Mouse (Mus musculus): ENCODE measurements around the gene Hilpda. TPM values are rescaled to one million over a fixed set of nuclear protein-coding genes. Genes with fewer than 3 reads are reported as not detected.

The Hilpda gene
- total RNA-seq, 1 experiment: 36.9 TPM

DNA sequence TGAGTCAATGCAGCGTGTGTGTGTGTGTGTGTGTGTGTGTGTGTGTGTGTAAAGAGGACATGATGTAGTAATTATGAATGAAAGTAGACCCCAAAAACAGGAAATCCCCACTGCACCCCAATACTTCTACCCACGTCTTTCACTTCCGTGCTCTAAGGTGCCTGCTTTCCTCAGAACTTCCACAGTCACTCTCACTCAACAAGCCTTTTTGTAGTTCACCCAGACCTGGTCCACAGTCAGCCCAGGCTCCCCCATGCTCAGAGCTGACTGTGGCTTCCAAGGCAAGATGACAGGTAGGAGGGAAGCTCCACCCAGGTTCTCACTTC, 7.9 kb upstream of the Hilpda start:
- H3K9ac ChIP-seq (ENCODE audit: insufficient read depth, low read depth, low read length, poor library complexity, severe bottlenecking): no peak overlapping the region
- H3K9me3 ChIP-seq (ENCODE audit: control insufficient read depth, insufficient read depth, low read depth, low read length): no peaks in the 10 kb centered on the region
- H3K4me3 ChIP-seq (ENCODE audit: insufficient read depth in 1 of 2, low read depth in 1 of 2, low read length in 2 of 2, poor library complexity in 1 of 2, severe bottlenecking in 1 of 2): no peak overlapping the region
- no peak for TF ChIP-seq ZC3H11A (IDR thresholded peaks at IDR 0.05; ENCODE audit: borderline replicate concordance, low read depth, low read length)
- no peak for TF ChIP-seq ZNF384 (IDR thresholded peaks at IDR 0.05; ENCODE audit: low read depth, low read length)
- no peak for TF ChIP-seq HCFC1 (IDR thresholded peaks at IDR 0.05; ENCODE audit: borderline replicate concordance, insufficient read depth, low read length)
- TF ChIP-seq CHD2 (IDR thresholded peaks at IDR 0.05; ENCODE audit: low read depth, low read length): no peak
- TF ChIP-seq MAFK (IDR thresholded peaks at IDR 0.05; ENCODE audit: insufficient read depth, low read depth, low read length): no peak
- no peak for DNase-seq (ENCODE audit: low read depth, low spot score)
- no peaks in the 10 kb centered on the region for H3K4me1 ChIP-seq (ENCODE audit: control insufficient read depth in 2 of 2, insufficient read depth in 2 of 2, low read length in 2 of 2, poor library complexity in 1 of 2)
- in situ Hi-C loops (cut with MboI; ENCODE audit: low sequenced_read_pairs in 2 of 2, unreplicated experiment in 2 of 2): no loop called here
- H3K36me3 ChIP-seq (ENCODE audit: control insufficient read depth, insufficient read depth, low read length, poor library complexity, severe bottlenecking): no peaks in the 10 kb centered on the region
- H3K27ac ChIP-seq (ENCODE audit: insufficient read depth, low read depth, low read length, poor library complexity, severe bottlenecking): no peak overlapping the region

DNA sequence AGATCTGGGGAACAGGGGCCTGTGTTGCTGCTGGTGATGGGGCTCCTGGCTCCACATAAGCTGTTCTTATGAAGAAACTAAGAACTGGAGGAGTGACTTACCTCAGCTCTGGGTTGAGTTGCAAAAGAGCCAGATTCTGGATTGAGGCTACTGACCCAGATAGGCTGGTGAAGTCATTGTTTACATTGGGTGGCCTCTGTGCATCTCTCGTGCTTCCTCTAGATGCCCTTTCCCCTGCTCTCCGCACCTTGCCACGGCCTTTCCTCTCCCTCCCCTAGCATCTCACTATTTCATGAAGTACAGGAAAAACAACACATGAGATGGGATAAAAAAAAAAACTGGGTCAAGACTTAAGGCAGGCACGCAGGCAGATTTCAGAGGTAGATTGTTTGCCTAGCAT, 5.4 kb upstream of the Hilpda start:
- Histone ChIP-seq H3K36me3 (ENCODE audit: control insufficient read depth, insufficient read depth, low read length, poor library complexity, severe bottlenecking) (no peaks in the 10 kb centered on the region), H3K4me3 (ENCODE audit: insufficient read depth in 1 of 2, low read depth in 1 of 2, low read length in 2 of 2, poor library complexity in 1 of 2, severe bottlenecking in 1 of 2) (no peak overlapping the region), H3K27ac (ENCODE audit: insufficient read depth, low read depth, low read length, poor library complexity, severe bottlenecking) (no peak overlapping the region), H3K9ac (ENCODE audit: insufficient read depth, low read depth, low read length, poor library complexity, severe bottlenecking) (no peak overlapping the region), H3K9me3 (ENCODE audit: control insufficient read depth, insufficient read depth, low read depth, low read length) (no peaks in the 10 kb centered on the region), H3K4me1 (ENCODE audit: control insufficient read depth in 2 of 2, insufficient read depth in 2 of 2, low read length in 2 of 2, poor library complexity in 1 of 2) (peaks cover 0 to 4% of the 10 kb centered on the region in 2 experiments; a peak in 1 of 4 replicates)
- in situ Hi-C loops (cut with MboI; ENCODE audit: low sequenced_read_pairs in 2 of 2, unreplicated experiment in 2 of 2): no loop called here
- TF ChIP-seq ZNF384 (IDR thresholded peaks at IDR 0.05; ENCODE audit: low read depth, low read length) (no peak), ZC3H11A (IDR thresholded peaks at IDR 0.05; ENCODE audit: borderline replicate concordance, low read depth, low read length) (no peak), HCFC1 (IDR thresholded peaks at IDR 0.05; ENCODE audit: borderline replicate concordance, insufficient read depth, low read length) (no peak), MAFK (IDR thresholded peaks at IDR 0.05; ENCODE audit: insufficient read depth, low read depth, low read length) (no peak), CHD2 (IDR thresholded peaks at IDR 0.05; ENCODE audit: low read depth, low read length) (no peak)
- DNase-seq (ENCODE audit: low read depth, low spot score): no peak

DNA sequence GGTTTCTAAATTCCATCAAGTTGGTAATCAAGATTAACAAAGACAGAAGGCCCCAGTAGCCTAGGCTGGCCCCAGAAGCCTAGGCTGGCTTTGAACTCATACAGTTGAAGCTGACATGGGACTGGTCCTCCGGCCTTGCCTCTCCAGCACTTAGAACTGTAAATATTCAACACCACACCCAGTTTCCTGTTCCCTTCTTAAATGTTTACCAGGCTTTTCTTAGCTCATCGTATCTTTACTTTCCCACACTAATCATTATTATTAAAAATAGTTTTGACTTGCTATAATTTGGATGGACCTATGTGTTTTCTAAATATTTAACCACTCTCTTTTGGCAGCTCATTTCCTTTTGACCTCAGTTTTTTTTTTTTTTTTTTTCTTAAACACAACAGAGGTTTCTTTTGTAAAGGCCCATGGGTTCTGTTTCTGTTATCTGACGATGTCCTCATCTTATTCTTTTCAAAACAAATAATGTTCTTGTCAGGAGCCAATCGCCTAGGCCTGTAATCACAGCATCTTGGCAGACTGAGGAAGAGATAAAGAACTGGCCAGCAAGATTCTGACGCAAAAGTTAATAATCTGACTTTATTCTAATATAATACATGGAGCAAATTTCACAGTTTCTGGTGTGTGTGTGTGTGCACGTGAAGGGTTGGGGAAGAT, 3.2 kb upstream of the Hilpda start:
- H3K4me1 ChIP-seq (ENCODE audit: control insufficient read depth in 2 of 2, insufficient read depth in 2 of 2, low read length in 2 of 2, poor library complexity in 1 of 2): peaks cover 0 to 4% of the 10 kb centered on the region in 2 experiments; a peak in 1 of 4 replicates
- H3K9ac ChIP-seq (ENCODE audit: insufficient read depth, low read depth, low read length, poor library complexity, severe bottlenecking): no peak overlapping the region
- no peak overlapping the region for H3K27ac ChIP-seq (ENCODE audit: insufficient read depth, low read depth, low read length, poor library complexity, severe bottlenecking)
- H3K4me3 ChIP-seq (ENCODE audit: insufficient read depth in 1 of 2, low read depth in 1 of 2, low read length in 2 of 2, poor library complexity in 1 of 2, severe bottlenecking in 1 of 2): no peak overlapping the region
- in situ Hi-C loops (cut with MboI; ENCODE audit: low sequenced_read_pairs in 2 of 2, unreplicated experiment in 2 of 2): no loop called here
- no peaks in the 10 kb centered on the region for H3K36me3 ChIP-seq (ENCODE audit: control insufficient read depth, insufficient read depth, low read length, poor library complexity, severe bottlenecking)
- H3K9me3 ChIP-seq (ENCODE audit: control insufficient read depth, insufficient read depth, low read depth, low read length): no peaks in the 10 kb centered on the region
- no peak for DNase-seq (ENCODE audit: low read depth, low spot score)
- no peak for TF ChIP-seq MAFK (IDR thresholded peaks at IDR 0.05; ENCODE audit: insufficient read depth, low read depth, low read length)
- no peak for TF ChIP-seq ZNF384 (IDR thresholded peaks at IDR 0.05; ENCODE audit: low read depth, low read length)
- TF ChIP-seq ZC3H11A (IDR thresholded peaks at IDR 0.05; ENCODE audit: borderline replicate concordance, low read depth, low read length): no peak
- no peak for TF ChIP-seq HCFC1 (IDR thresholded peaks at IDR 0.05; ENCODE audit: borderline replicate concordance, insufficient read depth, low read length)
- no peak for TF ChIP-seq CHD2 (IDR thresholded peaks at IDR 0.05; ENCODE audit: low read depth, low read length)

DNA sequence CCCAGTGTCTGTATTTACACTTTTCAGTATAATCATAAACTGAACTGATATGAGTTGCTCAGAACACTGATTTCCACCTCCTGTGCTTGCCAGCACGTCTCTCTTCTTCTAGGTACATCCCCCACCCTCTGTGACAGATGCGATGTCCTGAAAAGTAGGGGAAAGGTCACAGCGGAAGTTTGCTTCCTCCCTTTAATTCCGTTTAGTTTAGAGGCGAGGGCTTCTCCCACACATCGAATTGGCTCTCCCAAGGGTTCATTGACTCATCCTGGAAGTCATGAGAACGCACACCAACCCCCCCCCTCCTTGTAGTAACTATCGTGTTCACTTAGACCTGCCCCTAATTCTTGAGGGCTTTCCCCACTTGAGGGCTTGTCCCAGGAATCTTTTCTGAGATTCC, 1.3 kb upstream of the Hilpda start:
- H3K4me3 ChIP-seq (ENCODE audit: insufficient read depth in 1 of 2, low read depth in 1 of 2, low read length in 2 of 2, poor library complexity in 1 of 2, severe bottlenecking in 1 of 2): no peak overlapping the region
- H3K4me1 ChIP-seq (ENCODE audit: control insufficient read depth in 2 of 2, insufficient read depth in 2 of 2, low read length in 2 of 2, poor library complexity in 1 of 2): peaks cover 0 to 4% of the 10 kb centered on the region in 2 experiments; a peak in 1 of 4 replicates
- no peak for DNase-seq (ENCODE audit: low read depth, low spot score)
- TF ChIP-seq ZC3H11A (IDR thresholded peaks at IDR 0.05; ENCODE audit: borderline replicate concordance, low read depth, low read length): no peak
- TF ChIP-seq CHD2 (IDR thresholded peaks at IDR 0.05; ENCODE audit: low read depth, low read length): no peak
- no peak for TF ChIP-seq HCFC1 (IDR thresholded peaks at IDR 0.05; ENCODE audit: borderline replicate concordance, insufficient read depth, low read length)
- TF ChIP-seq ZNF384 (IDR thresholded peaks at IDR 0.05; ENCODE audit: low read depth, low read length): no peak
- TF ChIP-seq MAFK (IDR thresholded peaks at IDR 0.05; ENCODE audit: insufficient read depth, low read depth, low read length): no peak
- peak overlapping the region; percentile 28; the same call in 1 of the 2 replicates for H3K9ac ChIP-seq (ENCODE audit: insufficient read depth, low read depth, low read length, poor library complexity, severe bottlenecking)
- H3K27ac ChIP-seq (ENCODE audit: insufficient read depth, low read depth, low read length, poor library complexity, severe bottlenecking): no peak overlapping the region
- in situ Hi-C loops (cut with MboI; ENCODE audit: low sequenced_read_pairs in 2 of 2, unreplicated experiment in 2 of 2): no loop called here
- no peaks in the 10 kb centered on the region for H3K9me3 ChIP-seq (ENCODE audit: control insufficient read depth, insufficient read depth, low read depth, low read length)
- peaks cover 5% of the 10 kb centered on the region; the same call in 1 of the 2 replicates for H3K36me3 ChIP-seq (ENCODE audit: control insufficient read depth, insufficient read depth, low read length, poor library complexity, severe bottlenecking)
